Mouse (Mus musculus): ENCODE results near the gene Gm3415.

GRCm38 (mm10) chr5:146564259-146564658 lies 8.3 kb downstream of the Gm3415 start:
- TF ChIP-seq CTCF (IDR thresholded peaks at IDR 0.05; ENCODE audit: control insufficient read depth, insufficient read depth, insufficient read length): no peak
- no peak for TF ChIP-seq USF1 (IDR thresholded peaks at IDR 0.05; ENCODE audit: low read depth)
- TF ChIP-seq CEBPB (IDR thresholded peaks at IDR 0.05; ENCODE audit: low read depth): no peak
- no peak for TF ChIP-seq MAX (IDR thresholded peaks at IDR 0.05)
- no peak for TF ChIP-seq MYOG (IDR thresholded peaks at IDR 0.05; ENCODE audit: control insufficient read depth, extremely low read depth, insufficient read length)
- no peak for TF ChIP-seq MYOD1 (IDR thresholded peaks at IDR 0.05; ENCODE audit: control insufficient read depth, insufficient read length, low read depth)
